Mouse (Mus musculus): ENCODE measurements at regions not wholly inside any gene's neighbourhood (a gene's known extent, or its start where the extent isn't known, plus 50 kb on each side); places are given as distances from the start of the nearest gene placed in this dataset.

DNA sequence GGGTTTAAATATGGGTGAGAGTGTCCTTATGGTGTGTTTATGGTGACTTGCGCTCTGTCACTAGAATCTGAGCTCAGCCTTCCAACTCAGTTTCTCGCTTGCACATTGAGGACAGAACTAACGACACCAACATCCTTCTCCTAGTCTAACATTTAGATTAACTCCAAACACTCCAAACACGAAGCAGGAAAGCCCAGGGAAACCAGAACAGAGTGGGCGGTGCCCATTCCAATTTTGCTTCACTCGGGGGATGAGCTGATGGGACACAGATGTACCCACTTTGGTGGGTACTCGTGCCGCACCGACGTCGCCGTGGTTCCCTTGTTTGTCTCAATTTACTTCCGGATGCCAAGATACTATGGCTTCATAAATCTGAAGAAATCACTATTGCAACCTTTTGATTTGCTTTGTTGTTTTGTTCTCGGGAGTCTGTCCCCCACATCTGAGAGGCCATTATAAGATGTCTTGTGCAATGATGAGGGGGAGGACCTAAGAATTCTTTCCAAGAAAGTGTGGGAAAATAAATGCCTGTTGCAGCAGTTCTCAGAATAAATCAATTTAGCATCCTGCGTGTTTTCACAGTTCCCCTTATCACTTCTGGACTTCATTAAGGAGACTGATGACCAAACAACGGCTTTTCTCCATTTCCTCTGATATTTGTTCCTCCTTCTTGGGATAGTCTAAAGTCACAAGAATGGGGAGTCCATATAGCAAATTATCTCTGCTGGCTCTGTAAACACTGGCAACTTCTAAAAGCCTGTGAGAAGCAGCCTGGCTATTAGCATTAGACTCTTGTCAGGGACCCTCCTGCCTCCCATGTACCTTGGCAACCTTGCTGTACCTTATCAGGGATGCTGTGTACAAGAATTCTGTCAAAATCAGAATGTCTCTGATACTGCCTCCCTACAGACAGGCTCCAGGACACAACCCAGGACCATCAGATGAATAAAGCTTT is 96.2 kb upstream of the Klf9 start:
- no peak for ATAC-seq

DNA sequence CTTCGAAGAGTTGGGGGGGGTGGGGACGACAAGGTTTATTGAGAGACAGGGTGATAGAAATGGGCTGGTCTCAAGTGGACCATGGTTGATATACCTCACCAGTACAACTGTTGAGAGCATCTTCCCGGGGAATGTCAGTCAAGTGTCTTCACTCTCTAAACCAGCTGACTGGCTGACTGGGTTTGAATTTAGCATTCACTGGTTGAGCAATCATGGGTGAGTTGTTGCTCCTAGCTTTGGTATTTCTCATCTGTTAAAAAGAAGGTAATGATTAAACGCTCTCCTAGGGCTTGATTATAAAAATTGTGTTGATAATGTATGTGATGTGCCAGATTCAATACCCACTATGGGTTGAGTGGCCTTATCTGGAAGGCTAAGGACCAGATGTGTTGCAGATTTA is 89.6 kb upstream of the Klf9 start:
- no peak for ATAC-seq

- no peak for ATAC-seq
Observed at GRCm38 (mm10) chr19:23054440-23054839, 86.6 kb upstream of the Klf9 start.

DNA sequence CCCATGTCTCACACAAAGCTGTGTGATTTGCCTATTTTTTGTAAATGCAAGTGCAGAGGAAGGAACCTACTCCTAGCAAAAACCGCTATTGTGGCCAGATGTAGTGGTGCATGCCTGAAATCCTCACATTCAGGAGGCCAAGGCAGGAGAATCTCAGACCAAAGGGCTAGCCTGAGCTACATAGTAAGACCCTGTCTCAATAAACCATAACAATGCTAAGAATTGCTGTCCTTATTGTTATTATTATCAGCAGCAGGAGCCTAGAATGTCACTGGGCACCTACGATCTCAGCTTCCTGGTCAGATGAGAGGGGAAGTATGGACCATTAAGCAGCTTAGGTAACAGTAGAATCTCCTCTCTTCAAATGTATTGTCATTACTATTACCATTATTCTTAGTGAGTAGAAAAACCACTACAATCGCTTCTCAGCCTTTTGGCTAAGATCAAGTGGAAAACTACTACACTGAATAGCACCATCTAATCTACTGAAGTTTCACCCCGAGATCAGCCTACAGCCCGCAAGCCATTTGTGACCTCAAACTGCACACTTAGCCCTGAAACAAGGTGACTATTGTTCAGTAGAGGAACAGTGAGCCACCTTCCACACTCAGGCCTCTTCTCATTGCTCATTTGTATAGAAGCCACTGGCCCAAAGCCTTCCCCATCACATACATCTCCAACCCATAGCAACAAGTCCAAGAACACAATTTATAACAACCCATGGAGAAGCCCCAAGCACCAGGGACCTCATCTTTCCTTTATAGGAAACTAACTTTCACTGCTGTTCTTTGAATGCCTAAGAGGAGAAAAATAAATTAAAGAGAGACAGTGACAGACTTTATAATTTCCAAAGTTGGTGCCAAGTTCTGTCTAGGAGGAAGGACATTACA is 84.9 kb upstream of the Klf9 start:
- no peak for ATAC-seq

- peak; percentile 36 for ATAC-seq
Observed at GRCm38 (mm10) chr19:23056851-23057707, 83.9 kb upstream of the Klf9 start.

DNA sequence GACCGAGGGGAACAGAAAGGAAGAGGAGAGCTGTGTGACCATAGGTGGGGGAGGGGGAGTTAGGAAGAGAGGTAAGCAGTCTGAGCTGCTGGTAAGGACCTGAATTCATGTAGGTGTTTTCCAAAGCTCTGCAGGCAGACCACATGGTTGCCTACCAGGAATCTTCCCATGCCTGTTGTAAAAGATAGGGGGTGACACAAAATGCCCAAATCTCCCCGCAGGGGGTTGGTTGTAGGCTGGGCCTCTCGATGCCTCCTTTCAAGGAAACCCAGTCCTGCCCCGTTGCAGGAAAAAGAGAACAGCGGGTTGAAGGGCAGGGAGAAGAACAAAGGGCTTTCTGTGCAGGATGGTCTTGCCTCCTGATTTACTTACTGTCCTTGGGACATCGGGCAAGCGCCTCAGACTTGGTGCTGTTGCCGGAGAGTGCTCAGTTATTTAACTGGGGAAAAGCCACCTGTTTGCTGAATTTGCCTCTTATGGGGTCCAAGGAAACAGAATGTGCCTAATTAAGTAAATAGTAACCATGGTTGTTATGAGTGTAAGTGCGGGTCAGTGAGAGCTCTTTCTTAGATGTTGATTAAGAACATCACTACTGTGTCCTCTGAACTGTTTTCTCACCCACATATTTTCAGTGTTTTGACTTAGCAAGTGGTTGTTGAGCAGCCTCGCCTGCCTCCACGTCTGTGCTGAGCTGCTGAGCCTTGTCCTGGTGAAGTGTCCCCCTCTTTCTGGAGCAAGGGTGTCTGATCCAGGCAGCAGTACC is 83.1 kb upstream of the Klf9 start:
- no peak for ATAC-seq

DNA sequence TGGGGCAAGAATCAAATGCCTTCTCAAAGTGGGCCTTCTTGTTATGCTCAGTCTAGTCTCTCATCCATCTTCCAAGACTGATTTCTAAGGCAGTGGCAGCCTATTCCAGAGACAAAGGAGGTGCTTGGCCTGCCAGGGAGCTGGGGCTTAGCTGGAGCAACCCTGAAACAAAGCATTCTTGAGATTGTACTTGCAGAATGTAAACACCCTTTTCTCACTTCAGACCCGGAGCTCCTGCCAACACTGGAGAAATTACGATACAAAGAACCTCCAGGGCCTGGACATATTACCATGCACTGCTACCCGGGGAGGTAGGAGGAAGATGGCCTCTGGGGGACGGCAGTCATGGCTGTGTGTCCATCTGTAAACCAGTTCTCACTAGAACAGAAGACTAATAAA is 82.5 kb upstream of the Klf9 start:
- ATAC-seq: no peak

GRCm38 (mm10) chr19:23061081-23061640 is 79.9 kb upstream of the Klf9 start:
- ATAC-seq: no peak

GRCm38 (mm10) chr19:23061906-23062305 is 79.1 kb upstream of the Klf9 start:
- no peak for ATAC-seq

DNA sequence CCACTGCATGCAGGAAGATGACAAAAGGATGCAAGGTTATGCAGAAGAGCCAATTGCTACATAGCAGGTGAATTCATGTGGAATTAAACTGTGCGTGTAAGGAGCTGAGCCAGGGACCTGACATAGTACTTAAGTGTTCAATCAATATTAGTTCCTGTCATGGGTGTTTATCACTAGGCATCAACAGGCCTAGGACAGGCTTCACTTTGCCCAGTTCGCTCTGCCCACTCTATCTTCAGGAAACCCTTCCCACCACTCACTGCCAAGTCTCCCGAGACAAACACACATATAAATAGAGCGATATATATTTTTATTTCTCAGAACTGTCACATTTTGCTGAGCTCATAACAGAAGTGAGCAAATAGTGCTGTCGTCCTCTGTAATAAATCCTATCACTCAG is 78.2 kb upstream of the Klf9 start:
- no peak for ATAC-seq

DNA sequence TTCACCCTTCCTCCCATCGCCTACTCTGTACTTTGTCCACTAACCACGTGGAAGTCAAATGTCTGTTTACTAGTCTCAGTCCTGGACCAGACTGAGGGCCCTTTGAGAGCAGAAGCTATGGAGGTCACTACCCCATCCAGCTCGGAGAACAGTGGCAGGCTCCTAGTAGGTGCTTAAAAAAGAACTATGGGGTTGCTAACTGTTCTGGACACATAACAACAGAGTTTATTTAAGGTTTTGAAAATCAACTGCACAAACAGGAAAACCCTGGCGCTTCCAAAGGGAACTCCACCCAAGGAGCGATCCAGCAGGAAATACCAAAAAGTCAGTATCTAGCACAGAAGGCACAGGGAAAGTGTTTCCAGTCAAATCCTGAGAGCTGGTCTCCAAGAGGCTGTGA is 75.5 kb upstream of the Klf9 start:
- no peak for ATAC-seq

- ATAC-seq: no peak
Observed at GRCm38 (mm10) chr19:23066726-23067125, 74.3 kb upstream of the Klf9 start.

- ATAC-seq: no peak
Observed at GRCm38 (mm10) chr19:23068600-23068999, 72.4 kb upstream of the Klf9 start.

DNA sequence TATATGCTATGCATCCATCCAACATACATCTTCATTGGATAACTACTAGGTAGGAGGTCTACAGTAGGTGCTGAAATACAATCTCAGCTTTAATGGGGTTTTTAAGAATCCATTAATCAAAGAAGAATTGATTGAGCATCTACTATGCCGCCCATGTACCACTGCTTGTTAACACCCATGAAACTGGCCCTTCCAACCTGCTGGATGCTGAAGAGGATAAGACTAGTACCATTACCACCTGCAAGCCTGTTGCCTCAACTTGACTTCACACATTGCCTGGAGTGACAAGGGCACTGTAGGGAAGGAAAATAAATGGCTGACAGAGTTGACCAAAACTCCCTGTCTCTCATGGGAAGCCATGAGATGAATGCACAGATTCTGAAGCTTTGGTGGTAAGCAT is 71.4 kb upstream of the Klf9 start:
- ATAC-seq: no peak

DNA sequence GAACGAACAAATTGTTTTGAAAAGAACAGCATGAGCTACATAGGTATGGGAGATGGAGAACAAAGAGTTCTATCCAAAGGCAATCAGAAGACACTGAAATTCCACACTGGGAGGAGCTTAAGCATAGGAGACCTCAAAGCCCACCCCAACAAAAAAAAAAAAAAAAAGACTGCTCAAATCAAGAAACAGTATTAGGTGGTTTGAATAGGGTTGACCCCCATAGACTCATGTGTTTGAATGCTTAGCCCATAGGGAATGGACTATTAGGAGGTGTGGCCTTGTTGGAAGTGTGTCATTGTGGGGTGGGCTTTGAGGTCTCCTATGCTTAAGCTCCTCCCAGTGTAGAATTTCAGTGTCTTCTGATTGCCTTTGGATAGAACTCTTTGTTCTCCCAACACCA is 70.0 kb upstream of the Klf9 start:
- ATAC-seq: no peak

DNA sequence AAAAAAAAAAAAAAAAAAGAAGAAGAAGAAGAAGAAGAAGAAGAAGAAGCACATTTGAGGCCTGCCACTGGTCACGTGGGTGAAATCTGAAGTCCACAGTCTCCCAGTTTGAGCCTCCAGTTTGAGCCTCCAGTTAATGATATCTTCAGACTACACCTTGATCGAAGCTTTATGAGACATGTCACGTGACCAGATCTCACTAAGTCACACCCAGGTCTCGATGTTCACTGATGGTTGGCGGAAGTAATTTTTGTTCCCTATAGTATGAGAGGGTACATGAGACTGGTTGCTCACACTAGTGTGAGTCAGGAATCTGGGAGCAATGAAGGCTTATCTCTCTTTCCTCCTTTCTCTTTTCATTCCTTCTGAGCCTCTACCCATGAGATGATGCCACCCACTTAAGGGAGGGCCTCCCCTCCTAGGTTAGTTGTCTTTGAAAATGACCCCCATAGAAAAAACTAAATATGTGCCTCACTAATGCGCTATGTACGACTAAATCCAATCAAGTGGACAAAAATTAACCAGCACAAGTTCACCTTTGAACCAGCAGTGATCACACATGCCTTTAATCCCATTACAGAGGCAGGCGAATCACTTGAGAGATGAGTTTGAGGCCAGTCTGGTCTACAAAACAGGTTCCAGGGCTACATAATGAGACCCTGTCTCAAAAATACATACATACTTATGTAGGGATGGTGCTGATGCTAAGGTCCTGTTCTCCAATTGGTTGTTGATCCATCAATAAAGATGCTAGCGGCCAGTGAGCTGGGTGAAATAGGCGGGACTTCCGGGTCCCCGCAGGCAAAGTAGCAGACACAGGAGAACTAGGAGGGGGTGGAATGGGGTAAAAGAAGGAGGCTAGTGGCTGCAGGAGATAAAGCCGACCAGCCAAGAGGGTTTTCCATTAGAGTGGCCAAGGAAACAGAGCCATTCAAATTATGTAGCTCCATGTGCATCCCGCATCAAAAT is 66.1 kb upstream of the Klf9 start:
- no peak for ATAC-seq

DNA sequence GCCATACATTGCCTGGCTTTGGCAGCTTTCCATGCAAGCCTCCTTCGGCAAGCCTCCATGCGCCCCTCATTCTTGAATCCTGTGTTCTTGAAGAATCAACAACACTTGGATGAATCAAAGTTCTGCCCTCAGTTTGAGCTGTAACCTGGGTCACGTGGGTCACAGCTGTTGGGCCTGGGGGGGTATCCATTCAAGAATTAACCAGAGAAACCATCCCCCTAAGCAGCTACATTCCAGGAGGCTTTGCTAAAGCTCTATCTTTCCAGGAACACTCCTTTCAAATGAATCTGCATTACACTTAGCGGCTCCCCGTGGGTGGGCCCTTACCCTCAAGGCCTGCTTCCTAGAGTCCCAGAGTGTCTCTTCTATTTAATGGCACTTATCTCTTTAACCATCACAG is 65.2 kb upstream of the Klf9 start:
- no peak for ATAC-seq

DNA sequence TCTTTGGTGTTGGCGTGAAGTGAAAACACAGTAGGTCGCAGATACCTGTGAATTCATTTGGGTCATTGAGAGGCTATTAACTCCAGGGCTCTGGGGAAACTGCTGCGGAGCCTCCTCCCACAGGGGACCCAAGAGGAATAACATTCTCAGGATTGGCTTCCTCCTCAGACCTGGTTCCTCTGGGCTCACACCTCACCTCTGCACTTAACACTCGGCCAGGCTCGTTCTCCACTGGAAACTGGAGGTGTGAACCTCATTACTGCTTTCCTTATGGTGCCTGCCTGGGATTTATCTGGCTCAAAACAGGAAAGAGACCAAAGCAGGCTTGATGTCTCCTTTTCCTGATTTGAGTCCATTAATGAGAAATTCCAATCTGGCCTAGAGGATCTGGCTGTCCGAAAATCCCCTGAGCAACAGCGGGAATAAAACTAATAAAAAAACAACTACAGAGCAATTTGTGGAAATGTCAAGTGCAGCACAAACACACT is 55.8 kb upstream of the Klf9 start:
- no peak for ATAC-seq

DNA sequence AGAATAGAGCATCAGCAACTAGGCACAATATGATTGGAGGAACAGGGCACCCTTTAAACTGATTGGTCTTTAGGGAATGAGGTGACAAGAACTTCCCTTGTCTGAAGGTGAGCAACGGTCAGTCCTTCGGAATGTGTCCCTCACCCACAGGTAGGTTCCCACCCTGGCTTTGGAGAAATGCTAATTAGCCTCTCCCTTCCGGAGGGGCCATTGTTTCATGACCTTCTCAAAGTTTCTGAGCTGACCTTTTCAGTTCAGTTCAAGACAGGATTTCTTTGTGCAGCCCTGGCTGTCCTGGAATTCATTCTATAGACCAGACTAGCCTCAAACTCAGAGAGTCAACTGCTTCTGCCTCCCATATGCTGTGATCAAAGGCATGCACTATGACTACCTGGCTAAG is 53.5 kb upstream of the Klf9 start:
- ATAC-seq: no peak

DNA sequence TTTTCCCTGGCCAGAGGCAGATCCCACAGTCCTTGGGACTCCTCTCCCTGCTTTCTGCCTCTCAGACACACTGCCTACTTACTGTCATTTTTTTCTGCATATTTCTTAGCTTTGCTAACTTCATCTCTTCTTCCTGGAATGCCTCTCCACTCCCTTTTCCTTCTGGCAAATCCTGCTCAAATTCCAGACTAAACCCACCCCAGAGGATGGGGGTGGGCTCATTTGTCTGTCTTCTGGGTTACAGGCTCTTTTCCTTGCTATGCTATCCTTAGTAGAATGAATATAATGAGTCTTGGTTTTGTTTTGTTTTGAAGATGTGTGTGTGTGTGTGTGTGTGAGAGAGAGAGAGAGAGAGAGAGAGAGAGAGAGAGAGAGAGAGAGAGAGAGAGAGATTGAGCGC is 51.9 kb upstream of the Klf9 start:
- no peak for ATAC-seq
